In the genomic region with DNA sequence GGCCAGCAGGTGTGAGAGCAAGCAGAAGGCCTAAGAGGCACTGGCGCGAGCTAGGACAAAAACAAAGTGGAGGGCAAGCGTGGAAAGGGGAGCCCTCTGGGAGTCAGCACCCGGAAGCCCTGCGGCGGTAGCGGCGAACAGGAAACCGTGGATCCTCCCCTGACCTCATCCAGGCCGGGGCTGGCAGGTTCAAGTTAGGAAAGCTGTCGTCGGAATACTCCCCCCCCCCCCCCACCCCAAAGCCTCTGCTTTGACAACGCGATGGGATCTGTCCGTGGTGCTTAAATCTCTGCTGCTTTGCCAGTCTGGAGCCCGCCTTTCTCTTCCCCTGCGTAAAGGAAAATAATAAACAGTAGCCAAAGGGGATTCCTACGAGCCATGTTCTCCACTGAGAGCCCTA, we compare ENCODE assay signal across 7 mouse cellular contexts. TPM values are rescaled to one million over a fixed set of nuclear protein-coding genes. Genes with fewer than 3 reads are reported as not detected.
DNase-seq lines count a peak whose midpoint lies in the region; ATAC-seq lines count a peak whose summit lies in the region.

No protein-coding gene starts in this region.

- DNase-seq in 416B (ENCODE audit: low read depth) = peak; percentile 7
- peak; percentile 15 for DNase-seq in MN1 (ENCODE audit: low spot score)
- peak; percentile 49 for DNase-seq in forebrain, embryonic 10.5 days (ENCODE audit: extremely low spot score, low spot score)
- peak; percentile 73 for DNase-seq in midbrain, embryonic 14.5 days
- DNase-seq in frontal cortex, adult 2 months (ENCODE audit: extremely low spot score in 1 of 2, low spot score in 1 of 2) = no peak
- DNase-seq in cerebellum, adult 8-10 months = no peak

- H3K27ac ChIP-seq in forebrain, embryonic 10.5 days = no peak overlapping the region
- H3K27ac ChIP-seq in intestine, embryonic 15.5 days = no peak overlapping the region
- peak overlapping the region; percentile 85 for H3K27ac ChIP-seq in midbrain, embryonic 14.5 days (replicated peaks; ENCODE audit: low read depth, low read length)

- peaks cover 100% of the 10 kb centered on the region for H3K27me3 ChIP-seq in forebrain, embryonic 10.5 days (ENCODE audit: poor library complexity, severe bottlenecking)
- H3K27me3 ChIP-seq in intestine, embryonic 15.5 days (replicated peaks) = peaks cover 63% of the 10 kb centered on the region
- peaks cover 41% of the 10 kb centered on the region for H3K27me3 ChIP-seq in midbrain, embryonic 14.5 days (ENCODE audit: control insufficient read depth, insufficient read depth, low read length)

- no peaks in the 10 kb centered on the region for H3K9me3 ChIP-seq in forebrain, embryonic 10.5 days
- no peaks in the 10 kb centered on the region for H3K9me3 ChIP-seq in intestine, embryonic 15.5 days
- H3K9me3 ChIP-seq in midbrain, embryonic 14.5 days (ENCODE audit: control insufficient read depth, low read length) = no peaks in the 10 kb centered on the region

- H3K4me1 ChIP-seq in forebrain, embryonic 10.5 days = peaks cover 40% of the 10 kb centered on the region
- H3K4me1 ChIP-seq in intestine, embryonic 15.5 days (replicated peaks) = peaks cover 13% of the 10 kb centered on the region
- peaks cover 24% of the 10 kb centered on the region for H3K4me1 ChIP-seq in midbrain, embryonic 14.5 days (ENCODE audit: control insufficient read depth, insufficient read depth, low read length)

- H3K4me2 ChIP-seq in intestine, embryonic 15.5 days (replicated peaks) = peak overlapping the region; percentile 45
- peak overlapping the region; percentile 78 for H3K4me2 ChIP-seq in midbrain, embryonic 14.5 days (ENCODE audit: low read length)

- H3K4me3 ChIP-seq in forebrain, embryonic 10.5 days = peak overlapping the region; percentile 7
- H3K4me3 ChIP-seq in intestine, embryonic 15.5 days (replicated peaks) = peak overlapping the region; percentile 16; the same call in 1 of the 2 replicates
- H3K4me3 ChIP-seq in midbrain, embryonic 14.5 days (replicated peaks; ENCODE audit: low read depth, low read length) = peak overlapping the region; percentile 50

- no peak overlapping the region for H3K9ac ChIP-seq in intestine, embryonic 15.5 days
- H3K9ac ChIP-seq in midbrain, embryonic 14.5 days (replicated peaks; ENCODE audit: low read length) = no peak overlapping the region; the same call in 1 of the 2 replicates

- ATAC-seq in intestine, embryonic 15.5 days = no peak
- ATAC-seq in midbrain, embryonic 14.5 days (ENCODE audit: low FRiP score, low TSS enrichment) = no peak

- no peaks in the 10 kb centered on the region for H3K36me3 ChIP-seq in forebrain, embryonic 10.5 days (replicated peaks)
- H3K36me3 ChIP-seq in intestine, embryonic 15.5 days = no peaks in the 10 kb centered on the region
- no peaks in the 10 kb centered on the region for H3K36me3 ChIP-seq in midbrain, embryonic 14.5 days (ENCODE audit: control insufficient read depth, insufficient read depth, low read length)

- under 1% methylated on average over 18 of the region's 18 CpGs for WGBS in forebrain, embryonic 10.5 days
- 0% methylated on average over 18 of the region's 18 CpGs for WGBS in intestine, embryonic 15.5 days
- whole genome bisulfite sequencing in midbrain, embryonic 14.5 days = under 1% methylated on average over 18 of the region's 18 CpGs

RNA-seq across cellular contexts. Expression of gene Pou4f2, which starts 1.7 kb away (rescaled TPM):
- polyA plus RNA-seq in forebrain, embryonic 10.5 days (2016; fragmentation: Nextera tagmentation; extraction: Ambion mirVana) = not detected in 2 replicates
- polyA plus RNA-seq in intestine, embryonic 15.5 days (2015; fragmentation: Nextera tagmentation; extraction: Ambion mirVana) = not detected in 2 replicates
- 20.9 and 24.5 TPM in 2 replicates for polyA plus RNA-seq in midbrain, embryonic 14.5 days (2014; fragmentation: Nextera tagmentation; extraction: Ambion mirVana)
- not detected in 2 replicates for polyA plus RNA-seq in frontal cortex, adult 2 months (2012; rRNA removed)

Comparison
In these comparisons a context has a peak if more than half of its experiments do, and no peak if none do; other contexts are left out.
1. DNase-seq: peak in 416B (single experiment), MN1 (single experiment), forebrain, embryonic 10.5 days (single experiment) and midbrain, embryonic 14.5 days (single experiment); none in frontal cortex, adult 2 months (0 of 2) and cerebellum, adult 8-10 months (single experiment).
2. RNA of gene Pou4f2, which starts 1.7 kb away (polyA plus RNA-seq): 20.9 to 24.5 TPM in midbrain, embryonic 14.5 days; not detected in intestine, embryonic 15.5 days, not detected in forebrain, embryonic 10.5 days and not detected in frontal cortex, adult 2 months; every median in the first group is over 10 times any median in the second.
3. Peak in every context shown above with its lines, with median percentiles within 50 percentile points of each other: H3K4me3 ChIP-seq.